Mouse (Mus musculus) CD4-positive helper T cell, adult 2 months (primary cell): ENCODE measurements around the gene Gm10378.
"Not testable (repeated sequence)": the region's sequence is repeated elsewhere in the genome, so short reads cannot be mapped to it uniquely, and the experiment has no call there.

Experiments used
- DNase-seq: peaks from one replicate; pipeline ENCODE4 v3.0.0-alpha.2; 2012; ENCODE audit warnings: low read depth, missing footprints, low spot score

Gene Gm10378

GRCm38 (mm10) chr14:42655638-42656037, at the start of gene Gm10378:
Gene Gm10378 (plus strand): TSS chr14:42655938.
- not testable (repeated sequence) for DNase-seq

- DNase-seq = not testable (repeated sequence)
Observed at GRCm38 (mm10) chr14:42641817-42642216, 13.9 kb upstream of the Gm10378 start, which contains the start of gene Gm3633. Gene Gm3633 (minus strand): TSS chr14:42641917.
